Mouse (Mus musculus): ENCODE measurements around the gene Tgm5.

GRCm38 (mm10) chr2:121007925-121008663 lies 77.5 kb downstream of the Tgm5 start, which contains the start of gene Ccndbp1:
- TF ChIP-seq CTCF (IDR thresholded peaks at IDR 0.05): no peak
- TF ChIP-seq EP300 (IDR thresholded peaks at IDR 0.05): no peak

All from lung, postnatal 0 days (tissue).